Mouse (Mus musculus) liver, postnatal 0 days (tissue): Measurements from ENCODE around the gene Snx13. TPM values are rescaled to one million over a fixed set of nuclear protein-coding genes. Genes with fewer than 3 reads are reported as not detected.

Experiments used
- ATAC-seq: fragments of 200-750 bp; cut with Nextera tagmentation; 2 replicates; pipeline ENCODE4 v1.8.0; 2017; ENCODE audit warnings: mild to moderate bottlenecking, moderate library complexity
- DNase-seq: peaks from one replicate; pipeline ENCODE4 v3.0.0-alpha.2; 2016
- H3K27ac ChIP-seq: fragments of 300-500 bp; sonication (generic); 2 replicates; pipeline ENCODE4 v1.5.1; 2014; ENCODE audit warnings: antibody characterized with exemption, moderate library complexity, mild to moderate bottlenecking, low read depth
- H3K27me3 ChIP-seq: fragments of 300-500 bp; sonication (generic); 2 replicates; pipeline ENCODE4 v1.6.1; 2014; ENCODE audit warnings: low read length, control low read depth, mixed read lengths; ENCODE audit not compliant: insufficient read depth
- H3K36me3 ChIP-seq: fragments of 300-500 bp; sonication (generic); replicated peaks from 2 replicates; pipeline ENCODE4 v1.6.1; 2014; ENCODE audit warnings: mild to moderate bottlenecking, control low read depth, low read length, moderate library complexity, mixed read lengths; ENCODE audit not compliant: insufficient read depth
- H3K4me1 ChIP-seq: fragments of 300-500 bp; sonication (generic); 2 replicates; pipeline ENCODE4 v1.6.1; 2014; ENCODE audit warnings: antibody characterized with exemption, mild to moderate bottlenecking, control low read depth; ENCODE audit not compliant: insufficient read depth
- H3K4me2 ChIP-seq: fragments of 300-500 bp; sonication (generic); 2 replicates; pipeline ENCODE4 v1.6.1; 2014; ENCODE audit warnings: low read depth, mild to moderate bottlenecking, low read length, moderate library complexity, mixed read lengths
- H3K4me3 ChIP-seq: fragments of 300-500 bp; sonication (generic); 2 replicates; pipeline ENCODE4 v1.5.1; 2014; ENCODE audit warnings: low read depth, low read length
- H3K9ac ChIP-seq: fragments of 300-500 bp; sonication (generic); replicated peaks from 2 replicates; pipeline ENCODE4 v1.6.1; 2014; ENCODE audit warnings: mild to moderate bottlenecking, moderate library complexity
- H3K9me3 ChIP-seq: fragments of 300-500 bp; sonication (generic); 2 replicates; pipeline ENCODE4 v1.6.1; 2016; ENCODE audit warnings: mild to moderate bottlenecking, control low read depth, low read length, mixed read lengths
- CTCF ChIP-seq: sonication (generic); IDR thresholded peaks from 2 replicates; pipeline ENCODE4 v1.5.1; 2016; ENCODE audit warnings: antibody characterized with exemption, low read depth
- EP300 ChIP-seq: IDR thresholded peaks from 2 replicates; pipeline ENCODE4 v1.6.1; 2016; ENCODE audit warnings: antibody characterized with exemption, low read depth, mild to moderate bottlenecking
- WGBS: fragments of 180-500 bp; shearing (Covaris S2); extraction: QIAGEN DNeasy Blood & Tissue Kit; methylation state at CpG from one replicate; pipeline ENCODE4 v1.1.7; 2014; ENCODE audit not compliant: insufficient replicate concordance; 5-methylcytosine and 5-hydroxymethylcytosine counted together
- polyA plus RNA-seq: library from polyadenylated mRNA; unstranded; fragments of >200 nt; fragmentation: Nextera tagmentation; extraction: Ambion mirVana; gene quantifications from 2 replicates; pipeline ENCODE4 v1.2.1, GENCODE M21; 2015

The Snx13 gene
- polyA plus RNA-seq, 1 experiment from 2014 or later: 10.6 TPM

DNA sequence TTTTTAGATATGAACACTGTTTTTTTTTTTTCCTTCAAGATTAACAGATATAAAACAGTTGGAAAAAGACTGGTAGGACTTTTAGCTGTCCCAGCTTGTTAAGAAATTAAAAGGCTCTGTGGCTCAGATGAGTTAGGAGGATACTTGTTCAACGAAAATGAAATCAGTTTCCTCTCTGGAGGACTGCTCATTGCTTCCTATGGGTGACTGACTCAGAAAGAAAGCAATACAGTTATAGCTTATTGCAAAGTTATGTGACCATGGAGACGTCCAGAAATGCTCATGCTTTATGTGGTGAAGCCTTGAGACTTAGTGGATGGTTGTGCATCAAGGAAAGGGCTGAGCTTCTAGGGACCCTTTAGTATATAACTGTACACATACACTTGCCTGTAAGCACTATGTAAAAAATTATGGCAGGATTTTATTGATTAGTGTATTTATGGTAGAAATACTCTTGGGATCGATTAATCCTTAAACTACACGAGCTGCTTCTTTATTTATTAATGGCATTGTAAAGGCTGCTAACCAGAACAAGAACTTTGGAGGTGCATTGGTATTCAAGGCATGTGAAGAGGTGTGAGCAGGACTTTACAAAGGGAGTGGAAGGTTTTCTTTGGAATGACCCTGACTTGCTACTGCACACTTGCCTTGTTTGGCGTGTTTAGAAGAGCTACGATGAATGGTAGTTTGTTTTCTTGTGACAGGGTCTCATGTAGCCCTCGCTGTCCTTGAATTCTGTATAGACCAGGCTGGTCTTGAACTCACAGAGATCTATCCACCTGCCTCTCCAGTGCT is 4.2 kb downstream of the Snx13 start:
- Histone ChIP-seq H3K27me3 (no peaks in the 10 kb centered on the region), H3K9me3 (no peaks in the 10 kb centered on the region), H3K4me3 (no peak overlapping the region), H3K4me2 (0 out of 2 replicates have a peak overlapping the region, but pooled peaks have one; percentile 8), H3K9ac (no peak overlapping the region), H3K36me3 (no peaks in the 10 kb centered on the region), H3K27ac (no peak overlapping the region), H3K4me1 (peaks cover 26% of the 10 kb centered on the region)
- 66% methylated on average over 7 of the region's 7 CpGs for WGBS
- TF ChIP-seq CTCF (no peak), EP300 (no peak)
- ATAC-seq: no peak
- no peak for DNase-seq

DNA sequence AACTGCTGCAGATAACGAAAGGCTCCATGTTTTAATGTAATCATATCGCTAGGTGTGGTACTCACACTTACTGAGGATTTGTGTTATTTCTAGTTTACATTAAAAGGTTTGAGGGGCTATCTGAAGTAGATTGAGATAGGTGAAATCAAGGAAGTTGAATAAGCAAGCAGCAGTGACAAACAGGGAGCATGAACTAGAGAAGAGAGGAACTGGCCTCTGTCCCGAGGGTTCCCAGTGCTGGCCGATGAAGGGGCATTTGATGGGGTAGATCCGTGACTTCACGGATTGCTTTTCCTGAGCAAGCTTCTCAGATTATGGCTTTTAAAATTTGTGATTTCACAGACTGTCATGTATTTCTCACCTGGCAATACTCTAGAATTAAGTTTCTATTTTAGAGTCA is 7.4 kb downstream of the Snx13 start:
- 71% methylated on average over 6 of the region's 6 CpGs for WGBS
- H3K4me1 ChIP-seq: peaks cover 17% of the 10 kb centered on the region
- TF ChIP-seq CTCF: no peak
- no peak overlapping the region for H3K9ac ChIP-seq
- peak overlapping the region; percentile 29; the same call in 1 of the 2 replicates for H3K4me2 ChIP-seq
- no peak for ATAC-seq
- no peak for DNase-seq
- H3K27me3 ChIP-seq: no peaks in the 10 kb centered on the region
- H3K36me3 ChIP-seq: no peaks in the 10 kb centered on the region
- H3K27ac ChIP-seq: 0 out of 2 replicates have a peak overlapping the region, but pooled peaks have one; percentile 24
- no peak overlapping the region for H3K4me3 ChIP-seq
- no peaks in the 10 kb centered on the region for H3K9me3 ChIP-seq

DNA sequence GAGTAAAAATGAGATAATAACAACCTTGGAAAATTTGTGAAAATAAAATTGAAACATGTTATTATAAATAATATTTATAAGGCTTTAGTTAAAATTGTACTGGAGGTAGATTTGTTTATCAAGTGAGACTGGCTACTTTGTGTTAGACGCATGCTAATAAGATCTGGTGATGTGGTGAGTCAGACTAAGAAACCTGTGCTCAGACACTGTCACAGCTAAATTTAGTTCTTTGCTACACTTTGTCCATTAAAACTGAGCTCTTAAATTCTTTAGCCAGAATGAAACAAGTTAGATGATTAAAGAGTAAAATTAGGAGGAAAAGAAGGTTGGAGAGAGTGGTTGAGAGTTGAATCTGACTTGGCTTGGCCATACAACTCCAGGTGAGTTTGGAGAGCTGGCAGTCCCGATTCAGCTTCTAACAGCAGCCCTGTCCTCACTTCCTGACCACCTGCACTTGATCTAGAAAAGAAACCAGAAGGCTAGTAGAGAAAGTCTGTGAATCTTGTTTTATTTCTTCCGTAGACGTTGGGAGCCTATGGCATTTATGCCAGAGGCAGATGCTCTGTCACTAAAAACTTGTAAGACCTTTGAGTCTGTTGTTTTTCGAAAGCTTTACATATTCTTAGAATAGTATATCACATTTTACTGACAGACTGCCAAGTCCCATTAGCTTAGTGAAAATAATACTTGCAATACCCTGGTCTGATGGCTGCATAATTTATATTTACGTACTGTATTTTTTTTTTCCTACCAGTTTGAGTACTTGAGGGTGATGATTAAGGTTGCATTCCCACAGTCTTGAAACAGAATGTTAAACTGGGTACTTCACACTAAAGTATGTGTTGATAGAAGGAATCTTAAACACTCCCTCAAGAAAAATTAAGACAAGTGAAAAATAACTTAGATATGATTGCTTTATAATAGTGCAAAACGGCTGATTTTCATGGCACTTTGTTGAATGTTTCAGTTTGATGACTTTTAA is 8.4 kb downstream of the Snx13 start:
- no peak for ATAC-seq
- Histone ChIP-seq H3K36me3 (no peaks in the 10 kb centered on the region), H3K4me1 (peaks cover 17% of the 10 kb centered on the region), H3K4me2 (no peak overlapping the region), H3K9me3 (no peaks in the 10 kb centered on the region), H3K4me3 (no peak overlapping the region), H3K27me3 (no peaks in the 10 kb centered on the region), H3K9ac (no peak overlapping the region), H3K27ac (no peak overlapping the region)
- TF ChIP-seq CTCF: no peak
- WGBS: 78% methylated on average over 7 of the region's 7 CpGs
- DNase-seq: no peak

DNA sequence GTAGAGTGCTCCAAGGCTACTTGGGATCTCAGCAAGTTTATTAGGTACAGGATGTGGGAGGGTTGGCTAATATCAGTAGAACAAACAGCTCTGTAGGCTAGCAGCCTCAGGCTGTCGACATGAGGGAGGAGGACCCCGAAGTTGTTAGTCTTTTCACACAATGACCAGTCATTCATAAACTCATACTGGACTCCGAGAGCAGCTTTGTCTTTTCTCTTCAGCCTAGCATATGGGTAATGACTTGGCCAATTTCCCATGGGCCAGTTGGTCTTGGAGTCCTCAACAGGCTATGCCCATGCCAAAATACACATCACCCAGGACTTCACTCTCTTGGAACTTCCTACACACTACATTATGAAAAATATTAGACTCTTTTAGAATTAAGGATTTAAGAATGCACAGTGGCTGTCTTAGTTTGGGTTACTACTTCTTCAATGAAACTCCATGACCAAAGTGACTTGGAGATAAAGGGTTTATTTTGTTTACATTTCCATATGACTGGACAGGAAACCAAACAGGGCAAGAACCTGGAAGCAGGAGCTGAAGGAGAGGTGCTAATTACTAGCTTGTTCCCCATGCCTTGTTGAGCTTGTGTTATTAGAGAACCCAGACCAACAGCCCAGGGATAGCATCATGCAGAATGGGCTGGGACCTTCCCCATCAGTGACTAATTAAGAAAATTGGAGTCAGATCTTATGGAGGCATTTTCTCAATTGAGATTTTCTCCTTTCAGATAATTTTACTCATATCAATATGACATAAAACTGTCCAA is 16.9 kb downstream of the Snx13 start:
- TF ChIP-seq CTCF: no peak
- TF ChIP-seq EP300: no peak
- no peaks in the 10 kb centered on the region for H3K9me3 ChIP-seq
- no peak overlapping the region for H3K4me2 ChIP-seq
- no peak overlapping the region for H3K27ac ChIP-seq
- H3K36me3 ChIP-seq: no peaks in the 10 kb centered on the region
- no peak for ATAC-seq
- H3K27me3 ChIP-seq: no peaks in the 10 kb centered on the region
- peaks cover 7% of the 10 kb centered on the region for H3K4me1 ChIP-seq
- no peak overlapping the region for H3K9ac ChIP-seq
- WGBS: 61% methylated on average over 3 of the region's 3 CpGs
- DNase-seq: no peak
- H3K4me3 ChIP-seq: no peak overlapping the region

DNA sequence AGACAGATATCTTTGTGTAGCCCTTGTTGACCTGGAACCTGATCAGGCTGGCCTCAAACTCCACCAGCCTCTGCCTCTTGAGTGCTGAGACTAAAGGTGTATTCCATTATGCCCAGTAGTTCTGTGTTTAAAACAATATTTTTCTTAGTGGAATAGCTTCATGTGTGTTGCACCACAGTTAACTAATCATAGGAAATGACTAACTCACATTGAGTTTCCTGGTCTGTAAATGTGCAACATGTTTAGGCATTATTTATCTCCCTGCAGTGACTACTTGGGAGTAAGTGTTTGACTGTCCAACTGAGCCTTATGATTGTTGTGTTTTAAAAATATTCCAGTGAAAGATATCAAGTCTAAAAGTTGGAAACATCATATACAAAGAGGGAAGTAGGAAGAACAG is 20.6 kb downstream of the Snx13 start:
- no peak overlapping the region for H3K4me2 ChIP-seq
- DNase-seq (no peak), ATAC-seq (no peak)
- no peak overlapping the region for H3K4me3 ChIP-seq
- no peak for TF ChIP-seq EP300
- no peak for TF ChIP-seq CTCF
- no peaks in the 10 kb centered on the region for H3K9me3 ChIP-seq
- H3K36me3 ChIP-seq: no peaks in the 10 kb centered on the region
- peaks cover 7% of the 10 kb centered on the region for H3K4me1 ChIP-seq
- H3K9ac ChIP-seq: no peak overlapping the region
- H3K27me3 ChIP-seq: no peaks in the 10 kb centered on the region
- H3K27ac ChIP-seq: no peak overlapping the region

DNA sequence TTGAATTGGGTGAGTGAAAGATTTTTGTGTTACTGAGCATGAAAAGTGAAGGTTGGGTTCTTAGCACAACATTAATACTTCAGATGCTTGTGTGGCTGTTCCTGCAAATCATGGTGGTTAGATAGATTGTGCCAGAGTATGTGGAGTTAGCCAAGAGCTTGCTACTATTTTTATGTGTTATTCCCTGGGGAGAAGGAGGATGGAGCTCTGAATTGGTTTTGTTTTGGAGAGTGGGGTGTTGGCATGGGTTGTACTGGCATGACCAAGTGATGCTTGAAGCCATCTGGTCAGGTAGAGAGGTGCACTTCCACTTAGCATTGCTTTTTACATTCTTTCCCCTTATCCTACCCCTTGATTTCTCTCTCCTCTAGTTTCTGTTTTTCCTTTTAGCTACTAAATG is 24.4 kb downstream of the Snx13 start:
- no peak overlapping the region for H3K4me3 ChIP-seq
- no peak overlapping the region for H3K9ac ChIP-seq

More for the DNA sequence above, 24.4 kb downstream of the Snx13 start:
- H3K36me3 ChIP-seq: no peaks in the 10 kb centered on the region
- H3K27ac ChIP-seq: no peak overlapping the region
- H3K9me3 ChIP-seq: no peaks in the 10 kb centered on the region
- DNase-seq (no peak), ATAC-seq (no peak)
- H3K27me3 ChIP-seq: no peaks in the 10 kb centered on the region
- no peak overlapping the region for H3K4me2 ChIP-seq
- peaks cover 3% of the 10 kb centered on the region; the same call in 1 of the 2 replicates for H3K4me1 ChIP-seq
- TF ChIP-seq CTCF: no peak
- no peak for TF ChIP-seq EP300
